7 mouse cellular contexts compared by ENCODE assay signal in genomic region chr17:26916711-26917482, GRCm38 (mm10). TPM values are rescaled to one million over a fixed set of nuclear protein-coding genes. Genes with fewer than 3 reads are reported as not detected.
DNase-seq lines count a peak whose midpoint lies in the region; ATAC-seq lines count a peak whose summit lies in the region.

TSS of gene Kifc5b (plus strand) at chr17:26917091.

- H3K4me2 ChIP-seq in intestine, embryonic 16.5 days (ENCODE audit: low read depth, low read length) = peak within 1 kb of the TSS; percentile 54
- H3K4me2 ChIP-seq in midbrain, embryonic 11.5 days = peak within 1 kb of the TSS; percentile 48

- H3K36me3 ChIP-seq in intestine, embryonic 16.5 days (ENCODE audit: control insufficient read depth, insufficient read depth, low read length) = peaks cover 2% of the 10 kb centered on the region; the same call in 1 of the 2 replicates
- H3K36me3 ChIP-seq in midbrain, embryonic 11.5 days (ENCODE audit: control insufficient read depth, insufficient read depth, low read length) = no peaks in the 10 kb centered on the region; the same call in 1 of the 2 replicates

- no peaks in the 10 kb centered on the region; the same call in 1 of the 2 replicates for H3K4me1 ChIP-seq in intestine, embryonic 16.5 days (ENCODE audit: control insufficient read depth, insufficient read depth, low read length)
- peaks cover 6% of the 10 kb centered on the region; the same call in 1 of the 2 replicates for H3K4me1 ChIP-seq in midbrain, embryonic 11.5 days (ENCODE audit: control insufficient read depth, insufficient read depth, low read length)

- no peaks in the 10 kb centered on the region for H3K9me3 ChIP-seq in intestine, embryonic 16.5 days (ENCODE audit: control insufficient read depth, low read length)
- no peaks in the 10 kb centered on the region for H3K9me3 ChIP-seq in midbrain, embryonic 11.5 days (ENCODE audit: control insufficient read depth, low read length)

- H3K27ac ChIP-seq in intestine, embryonic 16.5 days (ENCODE audit: low read length) = peak within 1 kb of the TSS; percentile 68
- H3K27ac ChIP-seq in midbrain, embryonic 11.5 days (ENCODE audit: low read depth, low read length) = no peak within 1 kb of the TSS

- no peaks in the 10 kb centered on the region for H3K27me3 ChIP-seq in intestine, embryonic 16.5 days (replicated peaks; ENCODE audit: control insufficient read depth, insufficient read depth, low read length)
- no peaks in the 10 kb centered on the region for H3K27me3 ChIP-seq in midbrain, embryonic 11.5 days (ENCODE audit: control insufficient read depth, insufficient read depth, low read length)

- peak; percentile 99 for DNase-seq in adrenal gland, adult 8-10 months
- DNase-seq in embryo, embryonic 9.5 days (ENCODE audit: extremely low spot score) = peak; percentile 100
- DNase-seq in gastrocnemius, postnatal 4 days (ENCODE audit: low spot score in 2 of 2) = peak; percentile 97 to 100
- peak; percentile 99 for DNase-seq in left cerebral cortex, postnatal 36 days (ENCODE audit: low spot score in 2 of 2)
- peak; percentile 100 for DNase-seq in midbrain, embryonic 11.5 days (ENCODE audit: low spot score, missing footprints)
- peak; percentile 100 for DNase-seq in skeletal muscle tissue, adult 2 months (ENCODE audit: low read depth, low spot score)

- ATAC-seq in intestine, embryonic 16.5 days = peak; percentile 98
- ATAC-seq in midbrain, embryonic 11.5 days (ENCODE audit: low FRiP score) = peak; percentile 99

- peak within 1 kb of the TSS; percentile 76 for H3K9ac ChIP-seq in intestine, embryonic 16.5 days (ENCODE audit: low read depth, low read length)
- peak within 1 kb of the TSS; percentile 75 for H3K9ac ChIP-seq in midbrain, embryonic 11.5 days (ENCODE audit: low read length)

- WGBS in intestine, embryonic 16.5 days = under 1% methylated on average over 66 of the region's 72 CpGs
- under 1% methylated on average over 67 of the region's 72 CpGs for WGBS in midbrain, embryonic 11.5 days

- peak within 1 kb of the TSS; percentile 73 for H3K4me3 ChIP-seq in intestine, embryonic 16.5 days (ENCODE audit: low read length)
- peak within 1 kb of the TSS; percentile 65 for H3K4me3 ChIP-seq in midbrain, embryonic 11.5 days (ENCODE audit: low read depth, low read length)

- intact Hi-C loops in left cerebral cortex, postnatal 36 days (cut with DNase I) = no loop called here

RNA-seq across cellular contexts. Expression of gene Kifc5b, which starts in this region (rescaled TPM):
- total RNA-seq in adrenal gland, adult 8-10 months (2022) = 1 to 10 TPM; 1.0 to 3.2 (median 1.6) TPM
- total RNA-seq in gastrocnemius, postnatal 4 days (2021) = 1 to 10 TPM; 6.1 to 8.5 TPM
- 5.3 and 6.5 TPM in 2 replicates for polyA plus RNA-seq in intestine, embryonic 16.5 days (2015; fragmentation: Nextera tagmentation; extraction: Ambion mirVana)
- total RNA-seq in left cerebral cortex, postnatal 36 days (2021) = 1 to 10 TPM; 1.9 to 4.2 TPM
- polyA plus RNA-seq in midbrain, embryonic 11.5 days (2014; fragmentation: Nextera tagmentation; extraction: Ambion mirVana) = 3.8 and 6.4 TPM in 2 replicates
